Mouse (Mus musculus): Measurements from ENCODE around the gene Rab9.
A peak's percentile ranks its signal among the peaks of the same experiment; 100 is the strongest.

The Rab9 gene

DNA sequence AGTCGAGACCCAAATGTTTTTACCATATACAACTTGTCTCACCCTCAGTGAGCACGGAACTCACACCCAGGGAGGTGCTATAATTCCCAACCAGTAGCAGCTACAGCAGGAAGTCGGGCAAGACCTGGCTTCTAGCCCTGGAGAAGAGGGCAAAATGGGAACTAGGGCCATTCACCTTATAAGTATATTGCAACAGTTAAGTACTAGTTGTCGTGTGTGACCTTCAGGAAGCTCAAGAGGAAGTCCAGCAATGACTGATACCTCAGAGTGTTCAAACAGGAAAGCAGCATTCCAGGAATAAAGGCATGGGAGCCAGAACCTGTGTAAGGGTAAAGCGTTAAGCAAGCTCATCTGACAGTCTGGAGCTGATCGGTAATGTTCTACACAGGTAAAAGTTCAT is 26.1 kb downstream of the Rab9 start:
- no peak for DNase-seq (ENCODE audit: low spot score in 2 of 2)

DNA sequence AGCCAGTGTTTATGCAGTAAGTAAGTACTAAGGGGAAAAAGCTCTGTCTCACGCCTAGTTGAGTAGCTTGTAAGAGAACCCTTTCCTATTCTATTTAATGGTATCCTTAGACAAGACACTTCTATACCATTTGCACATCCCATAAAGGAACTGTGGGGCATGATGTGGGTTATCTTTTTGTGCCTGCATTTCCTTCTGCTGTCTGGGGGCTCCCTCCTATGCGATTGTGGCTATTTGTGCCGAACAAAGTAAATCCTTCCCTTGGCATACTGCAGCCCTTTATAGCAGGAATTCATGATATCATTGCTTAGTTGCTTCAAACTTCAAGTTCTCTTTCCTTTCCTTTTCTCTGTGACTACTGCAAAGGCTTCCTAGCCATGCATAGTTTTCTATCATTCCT is 35.1 kb downstream of the Rab9 start:
- DNase-seq (ENCODE audit: low spot score in 2 of 2), result no peak

DNA sequence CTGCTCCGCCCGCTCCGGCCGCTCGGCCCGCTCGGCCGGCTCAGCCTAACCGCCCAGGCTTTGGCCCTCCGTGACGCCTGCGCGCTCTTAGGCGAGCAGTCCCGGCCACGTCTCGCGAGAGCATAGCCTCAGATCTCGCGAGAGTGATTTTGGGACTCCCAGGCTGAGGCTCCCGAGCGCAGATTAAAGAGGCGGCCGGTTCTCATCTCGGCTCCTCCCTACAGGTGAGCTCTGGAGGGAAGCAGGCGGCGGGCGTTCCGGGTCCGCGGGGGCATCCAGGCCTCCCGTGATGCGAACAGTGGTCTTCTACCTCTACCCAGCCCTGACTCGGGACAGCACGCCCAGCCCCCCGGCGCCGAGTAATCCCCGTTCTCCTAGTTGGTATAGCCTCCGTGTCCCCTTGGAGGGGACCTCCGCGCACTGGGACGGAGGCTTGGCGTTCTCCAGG is 39.0 kb downstream of the Rab9 start, which contains the start of gene Ofd1:
TSS of gene Ofd1 (minus strand) at position 89 of the 448 bp plus-strand sequence.
- DNase-seq (ENCODE audit: low spot score in 2 of 2), result peak; percentile 89 to 90

DNA sequence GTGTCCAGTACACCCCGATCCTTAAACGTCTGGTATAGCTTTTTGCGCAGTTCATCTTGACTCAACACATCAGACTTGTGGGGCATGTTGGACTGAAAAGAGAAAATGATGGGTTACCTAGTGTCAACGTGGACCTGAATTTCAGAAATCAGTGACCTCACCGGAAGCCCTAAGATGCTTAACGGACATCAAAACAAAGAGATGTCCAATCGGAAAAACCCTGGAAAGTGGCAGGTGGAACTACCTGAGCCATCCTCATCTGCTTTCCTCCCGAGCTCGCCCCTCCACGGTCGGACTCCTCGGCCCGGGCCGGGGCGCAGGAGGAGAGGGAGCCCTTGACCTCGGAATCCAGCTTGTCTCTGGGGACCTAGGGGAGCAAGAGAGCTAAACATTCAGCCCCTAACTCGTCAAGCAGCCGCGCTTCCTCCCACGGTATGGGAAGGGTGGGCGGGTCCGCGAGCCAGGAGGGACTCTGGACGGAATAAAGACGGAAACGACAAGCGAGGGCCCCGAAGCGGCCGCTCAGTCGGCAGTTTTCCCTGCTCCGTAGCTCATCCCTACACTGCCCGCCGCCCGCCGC is 39.5 kb downstream of the Rab9 start, which contains the start of gene Trappc2:
TSS of gene Trappc2 (plus strand) at position 539 of the 580 bp plus-strand sequence.
- no peak for DNase-seq (ENCODE audit: low spot score in 2 of 2)

DNA sequence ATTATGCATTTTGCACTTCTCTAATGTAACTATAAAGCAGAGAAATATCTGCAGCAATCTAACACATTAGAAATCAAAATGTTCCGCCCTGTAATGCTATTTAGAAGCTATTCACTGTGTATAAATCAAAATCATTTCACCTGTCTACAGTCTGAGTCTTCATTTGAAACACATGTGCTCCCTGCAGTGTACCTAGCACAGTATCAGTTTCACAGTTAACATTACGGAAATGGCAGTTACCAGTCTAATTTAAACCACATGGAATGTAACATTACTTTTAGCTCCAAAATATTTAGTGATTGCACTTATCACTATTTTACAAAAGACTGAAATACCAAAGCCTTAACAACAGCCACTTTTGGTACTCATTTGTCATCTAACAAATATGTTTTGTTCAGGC is 44.9 kb downstream of the Rab9 start:
- DNase-seq (ENCODE audit: low spot score in 2 of 2), result no peak

DNA sequence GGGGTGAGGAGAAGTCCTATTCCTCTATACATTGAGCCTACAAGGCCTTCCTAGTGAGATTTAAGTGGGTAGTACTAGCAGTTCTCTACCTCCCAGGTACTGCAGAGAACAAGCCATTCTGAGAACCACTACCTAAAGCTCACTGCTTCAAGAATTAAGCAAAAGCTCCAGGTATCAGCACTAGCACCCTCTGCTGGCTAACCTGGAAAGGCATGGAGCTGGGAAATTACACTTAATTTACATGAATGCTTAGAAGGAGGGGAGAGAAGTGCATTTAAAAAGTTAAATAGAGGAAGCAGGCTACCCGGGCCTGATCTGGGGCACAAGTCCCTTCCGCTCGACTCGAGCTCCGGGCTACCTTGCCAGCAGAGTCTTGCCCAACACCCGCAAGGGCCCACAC is 63.5 kb downstream of the Rab9 start:
- DNase-seq (ENCODE audit: low spot score in 2 of 2), result peak; percentile 5 to 14

DNA sequence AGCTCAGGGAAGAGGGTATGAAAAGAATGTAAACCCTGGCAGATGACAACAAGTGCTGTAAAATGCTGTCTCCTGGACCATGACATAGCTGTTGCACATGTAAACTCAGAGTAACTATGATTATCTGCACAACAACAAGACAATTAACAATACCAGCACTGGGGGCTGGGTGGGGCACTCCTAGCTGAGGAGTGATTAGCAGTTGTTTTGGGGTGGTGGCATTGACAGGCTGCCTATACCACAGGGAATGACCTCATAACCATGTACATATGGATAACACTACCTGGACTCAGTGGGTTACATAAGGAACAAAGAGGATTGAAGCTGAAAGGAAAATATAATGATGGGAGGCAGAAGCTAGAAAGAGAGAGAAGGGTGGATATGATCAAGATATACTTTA is 71.8 kb downstream of the Rab9 start:
- DNase-seq (ENCODE audit: low spot score in 2 of 2), result no peak

Measured in spleen, postnatal 36 days (tissue).